Mouse (Mus musculus): ENCODE results near the gene Ptger1.

Ptger1 gene

DNA sequence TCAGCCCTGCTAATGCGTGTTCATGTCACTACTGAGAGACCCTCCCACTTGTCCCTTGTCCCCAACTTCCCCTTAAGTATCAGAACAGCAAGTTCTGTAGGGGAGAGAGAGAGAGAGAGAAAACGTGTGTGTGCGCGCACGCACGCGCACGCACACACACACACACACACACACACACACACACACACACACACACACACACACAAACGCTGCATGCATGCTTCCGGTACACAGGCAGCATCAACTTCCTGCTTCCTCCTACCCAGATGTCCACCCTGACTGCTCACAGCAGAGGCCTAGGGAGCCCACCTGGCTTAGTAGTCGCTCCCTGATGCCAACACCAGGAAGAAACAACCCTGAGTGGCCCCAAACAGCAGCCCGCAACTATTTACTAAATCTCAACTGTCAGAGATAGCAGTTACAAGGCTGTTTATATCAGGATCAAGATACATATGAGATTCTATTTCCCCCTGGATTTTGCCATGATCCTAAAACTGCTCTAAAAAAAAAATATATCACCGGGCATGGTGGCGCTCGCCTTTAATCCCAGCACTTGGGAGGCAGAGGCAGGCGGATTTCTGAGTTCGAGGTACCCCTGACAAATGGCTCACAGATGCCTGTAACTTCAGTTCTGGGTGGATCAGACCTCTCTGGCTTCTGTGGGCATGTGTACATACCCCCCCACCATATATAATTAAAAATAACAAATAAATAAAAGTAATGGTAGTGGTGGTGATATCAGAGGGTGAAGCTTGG, 29.1 kb downstream of the Ptger1 start:
- peak in 1 of 2 experiments; percentile 43 for DNase-seq (ENCODE audit: low spot score in 2 of 2)

DNA sequence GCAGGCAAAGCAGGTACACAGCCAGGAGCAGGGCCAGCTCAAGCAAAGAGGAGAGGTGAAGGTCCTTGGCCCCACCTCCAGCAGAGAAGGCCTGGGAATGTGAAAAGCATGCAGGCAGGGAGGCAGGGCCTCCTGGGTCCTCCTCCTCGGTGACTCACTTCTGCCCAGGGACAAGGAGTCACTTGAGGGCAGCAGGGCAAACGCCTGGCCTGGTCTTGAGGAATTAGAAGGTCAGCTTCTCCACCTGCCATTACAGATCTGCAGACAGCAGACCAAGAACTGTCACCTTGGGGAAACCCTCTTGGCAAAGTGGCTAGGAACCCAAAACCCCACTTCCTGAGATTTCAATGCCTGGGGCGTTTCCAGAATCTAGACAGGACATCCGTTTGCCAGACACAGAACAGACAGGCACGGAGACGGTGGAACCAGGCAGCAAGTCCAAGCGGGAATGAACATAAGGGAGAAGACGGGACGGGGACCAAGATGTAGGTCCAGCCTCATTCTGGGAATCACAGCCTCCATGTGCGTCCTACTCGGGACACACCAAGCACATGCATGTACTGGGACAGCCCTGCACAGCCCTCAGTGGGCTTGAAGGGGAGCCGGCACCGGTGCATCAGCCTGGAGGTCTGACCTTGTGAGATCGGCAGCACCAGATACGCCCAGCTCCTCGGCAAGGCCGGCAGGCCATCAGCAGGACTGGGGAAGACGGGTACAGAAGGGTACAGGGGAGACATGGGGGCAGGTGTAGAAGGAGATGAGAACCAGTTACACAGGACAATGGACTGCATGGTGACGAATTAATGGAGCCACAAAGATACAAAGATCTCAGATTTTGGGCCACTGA, 31.1 kb downstream of the Ptger1 start:
- peak in 1 of 2 experiments; percentile 20 for DNase-seq (ENCODE audit: low spot score in 2 of 2)

DNA sequence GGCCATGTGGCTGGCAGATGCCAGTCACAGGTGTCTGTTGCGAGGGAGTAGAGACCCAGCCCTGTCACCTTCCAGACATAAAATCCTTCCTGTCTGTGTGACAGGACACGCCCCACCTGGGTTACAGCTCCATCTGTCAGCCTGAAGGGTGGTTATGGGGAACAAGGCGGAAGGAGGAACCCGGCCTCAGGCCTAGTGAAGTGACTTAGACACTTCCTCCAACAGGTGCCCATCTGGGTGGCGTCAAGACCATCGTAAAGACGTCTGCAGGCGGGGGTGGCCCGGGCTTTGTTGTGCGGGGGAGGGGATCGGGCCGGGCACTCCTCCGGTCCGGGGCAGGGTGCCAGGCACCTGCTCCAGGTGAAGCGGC, 31.8 kb downstream of the Ptger1 start:
- peak in 1 of 2 experiments; percentile 68 for DNase-seq (ENCODE audit: low spot score in 2 of 2)

DNA sequence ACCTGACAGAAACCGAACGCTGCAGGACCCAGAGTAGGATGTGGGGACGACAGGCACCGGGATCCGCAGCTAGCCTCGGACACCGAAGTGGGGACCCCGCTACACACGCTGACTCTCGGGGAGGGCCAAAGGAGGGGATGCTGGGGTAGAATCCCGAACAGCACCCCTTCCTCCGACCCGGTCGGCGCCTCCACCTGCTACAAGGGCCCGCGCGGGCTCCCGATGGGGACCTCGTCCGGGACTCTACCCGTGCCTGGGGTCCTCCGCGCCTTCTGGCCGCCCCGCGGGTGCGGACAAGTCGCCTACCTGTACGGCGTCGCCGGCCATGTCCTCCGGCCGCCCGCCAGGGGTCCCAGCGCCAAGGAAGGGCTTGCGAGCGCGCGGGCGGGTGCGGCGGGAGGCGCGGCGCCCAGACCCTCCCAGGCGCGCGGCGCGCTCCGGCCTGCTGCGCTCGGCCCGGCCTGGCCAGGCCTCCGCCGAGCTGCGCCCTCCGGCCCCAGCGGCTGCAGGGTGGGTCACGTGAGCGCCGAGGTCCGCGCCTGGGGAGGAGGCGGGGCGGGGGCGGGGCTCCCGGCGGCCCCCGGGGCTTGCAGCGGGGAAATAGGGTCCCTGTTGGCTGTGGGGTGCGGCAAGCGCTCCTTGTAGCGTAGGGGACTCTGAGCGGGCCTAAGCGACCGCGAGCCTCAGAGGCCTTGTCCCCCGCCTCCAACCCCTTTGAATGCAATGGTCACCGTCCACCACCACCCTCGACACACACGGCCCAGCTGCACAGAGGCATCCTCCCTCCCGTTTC, 32.4 kb downstream of the Ptger1 start, which contains the start of gene Pkn1:
Pkn1 (minus strand) TSS at position 519 of the 793 bp plus-strand sequence.
- DNase-seq (ENCODE audit: low spot score in 2 of 2): peak; percentile 76 to 87

DNA sequence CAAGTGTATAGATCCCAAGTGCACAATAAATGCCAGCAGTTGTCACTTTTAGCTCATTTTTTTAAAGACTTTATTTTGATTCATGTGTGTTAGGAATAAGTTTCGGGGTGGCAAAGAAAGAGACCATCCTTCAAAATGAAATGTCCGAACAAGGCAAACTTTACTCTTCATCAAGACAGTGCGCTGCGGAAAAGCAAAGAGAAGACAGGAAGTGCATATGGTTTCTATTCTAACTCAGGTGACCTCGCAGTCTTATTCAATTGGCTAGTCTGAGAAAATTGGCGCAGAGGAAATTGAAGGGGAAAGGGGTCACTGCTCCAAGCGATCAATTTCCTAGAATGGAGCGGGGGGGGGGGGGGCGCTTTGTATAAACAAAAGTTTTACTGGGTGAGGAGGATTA, 33.1 kb downstream of the Ptger1 start:
- peak in 1 of 2 experiments; percentile 23 for DNase-seq (ENCODE audit: low spot score in 2 of 2)

DNA sequence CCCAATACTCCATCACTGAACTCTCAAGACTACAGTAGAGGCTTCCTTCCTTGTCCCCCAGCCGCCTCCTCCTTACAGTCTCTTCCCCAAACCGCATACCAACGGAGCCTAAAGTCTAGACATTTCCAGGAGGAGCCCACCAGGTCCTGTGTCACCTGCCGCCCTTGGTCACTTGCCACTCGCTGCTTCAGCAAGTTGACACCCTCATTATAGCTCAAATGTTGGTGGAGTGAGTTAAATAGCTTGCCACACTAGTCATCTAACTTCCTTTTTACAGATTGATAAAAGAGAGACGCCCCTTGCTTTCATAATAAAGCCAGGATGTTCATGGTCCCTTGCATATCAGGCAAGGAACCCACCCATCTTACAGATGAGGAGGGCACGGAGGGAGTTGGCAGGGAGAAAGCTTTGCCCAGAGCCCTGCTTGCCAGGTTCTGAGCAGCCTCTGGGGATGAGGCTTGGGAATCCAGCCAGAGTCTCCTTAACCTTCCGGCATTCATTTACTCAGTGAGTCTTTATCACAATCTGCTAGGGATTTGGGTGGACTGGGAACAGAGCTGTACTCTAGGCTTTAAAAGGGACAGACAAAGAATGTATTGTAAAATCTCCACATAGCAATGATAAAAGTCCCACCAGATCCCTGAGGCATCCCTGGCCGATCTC, 34.1 kb downstream of the Ptger1 start:
- no peak for DNase-seq (ENCODE audit: low spot score in 2 of 2)

DNA sequence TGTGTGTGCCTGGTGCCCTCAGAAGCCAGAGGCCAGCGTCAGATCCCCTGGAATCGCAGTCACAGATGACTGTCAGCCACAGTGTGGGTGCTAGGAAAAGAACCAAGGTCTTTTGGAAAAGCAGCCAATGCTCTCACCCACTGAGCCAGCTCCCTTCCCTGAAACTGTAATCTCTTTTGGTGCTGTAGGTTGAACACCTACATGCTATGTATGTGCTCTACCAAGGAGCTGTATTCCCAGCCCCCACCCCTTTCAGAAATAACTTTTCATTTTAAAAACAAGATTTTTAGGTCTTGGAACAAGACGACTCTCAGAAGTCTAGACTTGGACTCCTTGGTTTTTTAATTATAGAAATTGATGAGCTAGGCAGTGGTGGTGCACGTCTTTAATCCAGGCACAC, 36.9 kb downstream of the Ptger1 start:
- no peak for DNase-seq (ENCODE audit: low spot score in 2 of 2)

DNA sequence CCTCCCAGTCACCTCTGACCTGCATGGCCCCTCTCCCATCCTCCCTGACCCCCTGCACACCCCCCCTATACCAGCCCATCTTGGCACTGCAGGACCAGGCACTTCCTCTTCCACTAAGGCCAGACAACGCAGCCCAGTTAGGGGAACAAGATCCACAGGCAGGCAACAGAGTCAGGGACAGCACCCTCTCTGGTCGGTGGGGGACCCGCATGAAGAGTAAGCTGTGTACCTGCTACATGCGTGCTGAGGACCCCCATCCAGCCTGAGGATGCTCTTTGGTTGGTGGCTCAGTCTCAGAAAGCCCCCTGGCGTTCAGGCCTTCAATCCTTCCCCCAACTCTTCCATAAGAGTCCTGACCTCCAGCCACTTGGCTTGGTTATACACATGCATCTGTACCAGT, 39.9 kb downstream of the Ptger1 start:
- DNase-seq (ENCODE audit: low spot score in 2 of 2): no peak

DNA sequence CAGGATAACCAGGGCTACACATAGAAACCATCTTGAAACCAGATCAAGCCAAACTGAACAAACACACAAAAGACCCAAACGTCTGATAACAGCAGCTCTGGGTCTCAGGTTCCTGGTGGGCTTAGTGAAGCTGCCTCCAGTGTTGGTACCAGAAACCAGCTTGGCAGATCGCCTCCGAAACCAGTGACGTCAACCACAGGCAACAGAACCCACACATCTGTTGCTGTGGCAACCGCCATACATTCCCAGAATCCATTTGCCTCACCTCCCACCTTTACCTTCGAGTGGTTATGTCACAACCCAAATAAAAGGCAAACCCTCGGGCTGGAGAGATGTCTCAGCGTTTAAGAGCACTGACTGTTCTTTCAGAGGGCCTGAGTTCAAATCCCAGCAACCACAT, 41.1 kb downstream of the Ptger1 start:
- DNase-seq (ENCODE audit: low spot score in 2 of 2): no peak

DNA sequence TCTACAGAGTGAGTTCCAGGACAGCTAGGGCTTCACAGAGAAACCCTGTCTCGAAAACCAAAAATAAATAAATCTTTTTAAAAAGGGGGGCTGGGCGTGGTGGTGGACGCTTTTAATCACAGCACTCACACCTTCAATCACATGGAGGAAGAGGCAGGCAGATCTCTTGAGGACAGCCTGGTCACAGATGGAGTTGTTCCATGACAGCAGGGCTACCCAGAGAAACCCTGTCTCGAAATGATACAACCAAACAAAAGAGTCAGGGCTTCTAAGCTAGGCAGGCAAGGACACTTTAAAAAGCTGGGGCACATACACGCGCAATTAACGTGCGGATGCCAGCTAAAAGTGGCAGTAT, 48.2 kb downstream of the Ptger1 start:
- no peak for DNase-seq (ENCODE audit: low spot score in 2 of 2)

DNA sequence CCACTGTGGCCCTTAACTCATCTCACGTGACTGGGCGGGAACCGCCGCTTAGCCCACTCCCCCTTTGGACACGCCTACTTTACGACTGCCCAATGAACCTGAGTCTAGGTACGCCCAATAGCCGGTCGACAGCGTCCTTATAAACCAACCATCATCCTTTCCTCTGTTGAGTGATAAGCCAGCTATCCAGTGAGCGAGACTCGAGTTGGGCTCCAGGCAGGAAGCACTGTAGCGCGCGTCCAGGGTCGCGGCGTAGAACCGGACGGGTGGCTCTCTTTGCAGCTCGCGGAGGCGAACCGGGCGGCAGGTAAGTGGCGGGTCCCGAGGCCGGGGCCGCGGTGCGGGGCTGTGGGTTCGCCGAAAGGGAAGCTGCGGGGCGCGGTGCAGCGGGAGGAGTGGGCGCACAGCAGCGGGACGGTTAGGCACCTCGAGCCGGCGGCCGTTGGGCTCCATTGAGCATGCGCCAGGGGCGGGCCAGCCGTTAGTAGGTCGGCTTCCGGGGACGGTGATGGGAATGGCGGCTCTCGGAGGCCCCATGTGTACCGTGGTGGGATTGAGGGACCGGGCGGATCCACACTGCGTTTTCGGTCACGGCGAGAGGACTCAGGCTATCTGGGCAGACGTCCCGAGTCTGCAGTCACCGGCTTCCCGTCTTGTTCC, 48.7 kb downstream of the Ptger1 start, which contains the start of gene Ddx39:
Ddx39 (plus strand) TSS at position 147 of the 660 bp plus-strand sequence.
- peak; percentile 94 to 95 for DNase-seq (ENCODE audit: low spot score in 2 of 2)

DNA sequence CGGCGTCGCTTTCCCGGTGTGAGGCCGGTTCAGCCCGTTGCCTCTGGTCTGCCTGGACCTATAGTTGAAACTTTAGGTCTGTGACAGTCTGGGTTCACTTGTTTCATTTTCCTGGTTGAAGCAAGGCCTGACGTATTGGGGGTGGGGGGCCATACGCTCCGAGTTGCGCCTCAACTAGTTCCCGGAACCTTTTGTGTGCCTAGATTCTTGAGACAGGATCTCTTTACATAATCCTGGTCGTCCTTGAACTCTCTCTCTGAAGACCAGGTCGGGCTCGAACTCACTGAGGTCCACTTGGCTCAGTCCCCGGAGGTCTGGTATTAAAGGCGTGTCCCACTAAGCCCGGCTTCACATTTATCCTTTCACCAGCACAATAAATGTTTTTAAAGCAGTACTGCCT, 49.3 kb downstream of the Ptger1 start:
- no peak for DNase-seq (ENCODE audit: low spot score in 2 of 2)

DNA sequence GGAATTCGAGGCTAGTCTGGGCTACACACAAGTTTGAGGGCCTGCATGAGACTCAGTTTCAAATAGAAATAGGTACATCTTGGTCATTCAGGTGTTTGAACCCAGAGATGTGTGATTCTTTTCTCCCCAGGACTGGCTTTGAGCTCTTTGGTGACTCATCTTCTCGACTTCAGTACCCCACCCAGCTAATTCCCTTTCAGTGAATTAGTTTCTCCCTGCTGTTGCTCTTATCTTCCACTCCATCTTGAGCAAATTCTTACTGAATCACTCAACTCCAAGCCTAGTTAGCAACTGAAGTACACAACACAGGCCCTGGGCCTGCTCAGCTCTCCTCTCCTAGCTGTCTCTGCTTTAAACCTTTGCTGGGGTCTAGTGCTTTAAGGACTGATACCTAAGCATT, 50.1 kb downstream of the Ptger1 start:
- DNase-seq (ENCODE audit: low spot score in 2 of 2): no peak

DNA sequence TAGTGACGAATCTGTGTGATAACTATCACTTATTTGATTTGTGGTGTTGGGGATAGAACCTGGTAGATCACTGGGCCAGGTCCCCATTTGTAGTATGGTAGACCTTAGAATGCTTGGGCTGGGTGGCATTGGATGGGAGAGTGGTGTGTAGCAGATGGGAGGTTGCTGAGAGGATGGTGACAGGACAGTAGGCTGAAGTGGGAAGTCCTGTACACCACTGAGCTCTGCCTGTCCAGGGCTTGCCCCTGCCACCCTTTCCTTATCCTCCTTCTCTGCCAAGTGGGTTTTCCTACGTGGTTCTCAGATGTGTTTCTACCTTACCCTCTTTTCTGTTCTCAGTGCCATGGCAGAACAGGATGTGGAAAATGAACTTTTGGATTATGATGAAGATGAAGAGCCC, 52.6 kb downstream of the Ptger1 start:
- DNase-seq (ENCODE audit: low spot score in 2 of 2): peak in 1 of 2 experiments; percentile 51

DNA sequence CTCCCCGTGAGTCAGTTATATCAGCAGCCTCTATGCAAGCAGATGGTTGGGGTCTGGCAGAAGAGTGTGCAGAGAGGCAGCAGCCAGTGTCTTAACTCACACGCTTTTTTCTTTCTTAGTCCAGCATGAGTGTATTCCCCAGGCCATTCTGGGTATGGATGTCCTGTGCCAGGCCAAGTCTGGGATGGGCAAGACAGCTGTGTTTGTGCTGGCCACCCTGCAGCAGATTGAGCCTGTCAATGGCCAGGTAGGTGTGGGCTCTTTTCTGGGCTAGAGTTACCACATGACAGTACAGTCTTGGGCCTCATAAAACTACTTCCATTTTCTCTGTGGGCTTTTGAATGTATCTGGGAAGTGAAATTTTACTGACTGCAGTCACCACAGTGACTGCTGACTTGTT, 53.2 kb downstream of the Ptger1 start:
- peak in 1 of 2 experiments; percentile 53 for DNase-seq (ENCODE audit: low spot score in 2 of 2)

DNA sequence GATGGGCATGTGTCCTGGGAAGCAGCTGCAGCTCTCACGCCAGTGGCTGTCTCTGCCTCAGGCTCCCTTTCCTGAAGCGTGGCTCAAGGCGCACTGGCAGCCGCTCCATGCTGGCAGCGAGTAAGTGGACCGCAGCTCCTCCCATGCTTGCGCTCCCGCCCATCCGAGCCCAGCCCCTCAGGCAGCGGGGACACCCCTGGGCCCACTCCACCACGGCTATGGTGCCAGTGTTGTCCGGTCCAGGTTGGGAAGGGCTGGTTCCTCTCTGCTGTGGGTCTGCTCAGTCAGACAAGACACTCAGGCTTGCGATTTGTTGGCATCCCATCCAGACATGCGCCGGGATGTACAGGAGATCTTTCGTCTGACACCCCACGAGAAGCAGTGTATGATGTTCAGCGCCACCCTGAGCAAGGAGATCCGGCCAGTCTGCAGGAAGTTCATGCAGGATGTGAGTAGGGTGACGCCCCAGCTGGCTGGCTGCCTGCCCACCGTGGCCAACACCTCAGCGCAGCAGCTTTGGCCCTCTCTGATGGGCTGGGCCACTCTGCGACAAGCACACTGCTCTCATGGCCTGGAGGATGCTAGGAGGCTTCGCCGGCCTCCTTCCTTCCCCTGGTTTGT, 55.0 kb downstream of the Ptger1 start:
- no peak for DNase-seq (ENCODE audit: low spot score in 2 of 2)
